Mouse (Mus musculus) testis, adult 2 months (tissue): Measurements from ENCODE around the gene Il2.

Experiments used
- CTCF ChIP-seq: fragments of 200-500 bp; IDR thresholded peaks from 2 replicates; pipeline ENCODE4 v1.5.1; 2012; ENCODE audit warnings: low read depth, mild to moderate bottlenecking, inconsistent platforms, low read length, moderate library complexity; ENCODE audit not compliant: control insufficient read depth, insufficient read depth, insufficient replicate concordance
- POLR2A ChIP-seq: fragments of 200-500 bp; IDR thresholded peaks from 2 replicates; pipeline ENCODE4 v1.6.1; 2012; ENCODE audit warnings: low read depth, mild to moderate bottlenecking, inconsistent platforms, low read length, moderate library complexity; ENCODE audit not compliant: control insufficient read depth

GRCm38 (mm10) chr3:37129063-37129462 is 3.3 kb upstream of the Il2 start:
- no peak for TF ChIP-seq CTCF
- TF ChIP-seq POLR2A = no peak
